Mouse (Mus musculus) forebrain, embryonic 15.5 days (tissue): ENCODE measurements around the gene Rbfox1. TPM values are rescaled to one million over a fixed set of nuclear protein-coding genes. Genes with fewer than 3 reads are reported as not detected.

ENCODE experiments used
- ATAC-seq: fragments of 200-750 bp; cut with Nextera tagmentation; replicated peaks from 2 replicates; pipeline ENCODE4 v1.8.0; 2017; ENCODE audit warnings: mild to moderate bottlenecking, moderate TSS enrichment, moderate library complexity
- H3K27ac ChIP-seq: fragments of 300-500 bp; sonication (generic); replicated peaks from 2 replicates; pipeline ENCODE4 v1.5.1; 2015; ENCODE audit warnings: mild to moderate bottlenecking, inconsistent platforms
- H3K27me3 ChIP-seq: fragments of 300-500 bp; sonication (generic); 2 replicates; pipeline ENCODE4 v1.6.1; 2015; ENCODE audit warnings: inconsistent platforms
- H3K36me3 ChIP-seq: fragments of 300-500 bp; sonication (generic); 2 replicates; pipeline ENCODE4 v1.6.1; 2015; ENCODE audit warnings: mild to moderate bottlenecking, inconsistent platforms
- H3K4me1 ChIP-seq: fragments of 300-500 bp; sonication (generic); 2 replicates; pipeline ENCODE4 v1.6.1; 2015; ENCODE audit warnings: inconsistent platforms
- H3K4me2 ChIP-seq: fragments of 300-500 bp; sonication (generic); replicated peaks from 2 replicates; pipeline ENCODE4 v1.6.1; 2015; ENCODE audit warnings: mild to moderate bottlenecking, inconsistent platforms
- H3K4me3 ChIP-seq: fragments of 300-500 bp; sonication (generic); 2 replicates; pipeline ENCODE4 v1.5.1; 2015; ENCODE audit warnings: mild to moderate bottlenecking, inconsistent platforms
- H3K9ac ChIP-seq: fragments of 300-500 bp; sonication (generic); replicated peaks from 2 replicates; pipeline ENCODE4 v1.6.1; 2015; ENCODE audit warnings: mild to moderate bottlenecking, inconsistent platforms
- H3K9me3 ChIP-seq: fragments of 300-500 bp; sonication (generic); 2 replicates; pipeline ENCODE4 v1.6.1; 2016; ENCODE audit warnings: inconsistent platforms
- WGBS: fragments of 180-500 bp; shearing (Covaris S2); methylation state at CpG from one replicate; pipeline ENCODE4 v1.1.7; 2015; ENCODE audit warnings: mixed read lengths; 5-methylcytosine and 5-hydroxymethylcytosine counted together
- polyA plus RNA-seq: library from polyadenylated mRNA; unstranded; fragments of >200 nt; fragmentation: Nextera tagmentation; extraction: Ambion mirVana; gene quantifications from 2 replicates; pipeline ENCODE4 v1.2.1, GENCODE M21; 2015

Rbfox1 gene
- polyA plus RNA-seq, 1 experiment from 2014 or later = 173 TPM

- Histone ChIP-seq H3K9me3 (no peaks in the 10 kb centered on the region), H3K4me2 (peak overlapping the region; percentile 32), H3K27me3 (no peaks in the 10 kb centered on the region), H3K9ac (peak overlapping the region; percentile 30; the same call in 1 of the 2 replicates), H3K4me1 (peaks cover 43% of the 10 kb centered on the region), H3K4me3 (no peak overlapping the region), H3K27ac (no peak overlapping the region), H3K36me3 (no peaks in the 10 kb centered on the region)
- ATAC-seq = peak; percentile 51
- WGBS = 4% methylated on average over 18 of the region's 18 CpGs
Observed at GRCm38 (mm10) chr16:7049162-7049971, 1164.2 kb downstream of the Rbfox1 start.

- H3K27ac ChIP-seq = no peak overlapping the region
- no peak overlapping the region for H3K4me3 ChIP-seq
- H3K9me3 ChIP-seq = no peaks in the 10 kb centered on the region
- H3K36me3 ChIP-seq = no peaks in the 10 kb centered on the region
- ATAC-seq = no peak
- 69% methylated on average over 9 of the region's 9 CpGs for WGBS
- no peaks in the 10 kb centered on the region for H3K27me3 ChIP-seq
- no peak overlapping the region for H3K4me2 ChIP-seq
- H3K4me1 ChIP-seq = peaks cover 37% of the 10 kb centered on the region
- H3K9ac ChIP-seq = no peak overlapping the region
Observed at GRCm38 (mm10) chr16:7050945-7051344, 1165.8 kb downstream of the Rbfox1 start.

- Histone ChIP-seq H3K4me3 (no peak overlapping the region), H3K4me1 (peaks cover 37% of the 10 kb centered on the region), H3K36me3 (no peaks in the 10 kb centered on the region), H3K4me2 (peak overlapping the region; percentile 4; the same call in 1 of the 2 replicates), H3K9ac (no peak overlapping the region), H3K9me3 (no peaks in the 10 kb centered on the region), H3K27ac (peak overlapping the region; percentile 45), H3K27me3 (no peaks in the 10 kb centered on the region)
- 47% methylated on average over 9 of the region's 9 CpGs for WGBS
- ATAC-seq = no peak
Observed at GRCm38 (mm10) chr16:7051991-7052390, 1166.8 kb downstream of the Rbfox1 start.

- peak overlapping the region; percentile 45 for H3K27ac ChIP-seq
- no peak overlapping the region for H3K4me3 ChIP-seq
Observed at GRCm38 (mm10) chr16:7052408-7052807, 1167.3 kb downstream of the Rbfox1 start.

GRCm38 (mm10) chr16:7057789-7058188 lies 1172.6 kb downstream of the Rbfox1 start:
- Histone ChIP-seq H3K36me3 (no peaks in the 10 kb centered on the region), H3K9ac (no peak overlapping the region), H3K4me3 (no peak overlapping the region), H3K9me3 (no peaks in the 10 kb centered on the region), H3K27me3 (no peaks in the 10 kb centered on the region), H3K27ac (no peak overlapping the region), H3K4me2 (no peak overlapping the region), H3K4me1 (peaks cover 4% of the 10 kb centered on the region; the same call in 1 of the 2 replicates)
- no peak for ATAC-seq
- 85% methylated on average over 3 of the region's 3 CpGs for WGBS

More at GRCm38 (mm10) chr16:7052408-7052807, 1167.3 kb downstream of the Rbfox1 start:
- H3K9ac ChIP-seq = no peak overlapping the region
- no peaks in the 10 kb centered on the region for H3K27me3 ChIP-seq
- H3K9me3 ChIP-seq = no peaks in the 10 kb centered on the region
- 4% methylated on average over 9 of the region's 9 CpGs for WGBS
- peaks cover 37% of the 10 kb centered on the region for H3K4me1 ChIP-seq
- no peaks in the 10 kb centered on the region for H3K36me3 ChIP-seq
- peak overlapping the region; percentile 4; the same call in 1 of the 2 replicates for H3K4me2 ChIP-seq
- ATAC-seq = peak; percentile 55

GRCm38 (mm10) chr16:7058556-7058955 lies 1173.4 kb downstream of the Rbfox1 start:
- no peak overlapping the region for H3K4me2 ChIP-seq
- H3K4me1 ChIP-seq = no peaks in the 10 kb centered on the region
- H3K4me3 ChIP-seq = no peak overlapping the region
- ATAC-seq = no peak
- H3K27ac ChIP-seq = no peak overlapping the region
- WGBS = 50% methylated on average over 1 of the region's 1 CpGs
- H3K9ac ChIP-seq = no peak overlapping the region
- H3K36me3 ChIP-seq = no peaks in the 10 kb centered on the region
- H3K9me3 ChIP-seq = no peaks in the 10 kb centered on the region
- H3K27me3 ChIP-seq = no peaks in the 10 kb centered on the region

GRCm38 (mm10) chr16:7059596-7059995 lies 1174.4 kb downstream of the Rbfox1 start:
- no peak overlapping the region for H3K4me2 ChIP-seq

GRCm38 (mm10) chr16:7060864-7061263 lies 1175.7 kb downstream of the Rbfox1 start:
- H3K9ac ChIP-seq = no peak overlapping the region
- ATAC-seq = no peak
- no peaks in the 10 kb centered on the region for H3K27me3 ChIP-seq
- WGBS = 39% methylated on average over 3 of the region's 3 CpGs
- H3K27ac ChIP-seq = no peak overlapping the region
- H3K9me3 ChIP-seq = no peaks in the 10 kb centered on the region
- H3K4me1 ChIP-seq = no peaks in the 10 kb centered on the region
- no peaks in the 10 kb centered on the region for H3K36me3 ChIP-seq
- H3K4me3 ChIP-seq = no peak overlapping the region
- H3K4me2 ChIP-seq = no peak overlapping the region

More at GRCm38 (mm10) chr16:7059596-7059995, 1174.4 kb downstream of the Rbfox1 start:
- Histone ChIP-seq H3K9me3 (no peaks in the 10 kb centered on the region), H3K36me3 (no peaks in the 10 kb centered on the region), H3K9ac (no peak overlapping the region), H3K4me3 (no peak overlapping the region), H3K4me1 (no peaks in the 10 kb centered on the region), H3K27me3 (no peaks in the 10 kb centered on the region), H3K27ac (no peak overlapping the region)
- ATAC-seq = no peak
- 90% methylated on average over 4 of the region's 4 CpGs for WGBS

- WGBS = 93% methylated on average over 6 of the region's 6 CpGs
- no peaks in the 10 kb centered on the region for H3K4me1 ChIP-seq
- no peaks in the 10 kb centered on the region for H3K36me3 ChIP-seq
- no peak overlapping the region for H3K9ac ChIP-seq
- no peak overlapping the region for H3K27ac ChIP-seq
- H3K4me2 ChIP-seq = no peak overlapping the region
- no peak for ATAC-seq
- H3K4me3 ChIP-seq = no peak overlapping the region
- H3K27me3 ChIP-seq = no peaks in the 10 kb centered on the region
- no peaks in the 10 kb centered on the region for H3K9me3 ChIP-seq
Observed at GRCm38 (mm10) chr16:7062512-7062911, 1177.4 kb downstream of the Rbfox1 start.

- ATAC-seq = no peak
- 83% methylated on average over 8 of the region's 8 CpGs for WGBS
- Histone ChIP-seq H3K9ac (no peak overlapping the region), H3K9me3 (no peaks in the 10 kb centered on the region), H3K36me3 (no peaks in the 10 kb centered on the region), H3K4me1 (peaks cover 11% of the 10 kb centered on the region), H3K4me3 (no peak overlapping the region), H3K27ac (no peak overlapping the region), H3K4me2 (no peak overlapping the region), H3K27me3 (no peaks in the 10 kb centered on the region)
Observed at GRCm38 (mm10) chr16:7067109-7067508, 1182.0 kb downstream of the Rbfox1 start.

GRCm38 (mm10) chr16:7069599-7069998 lies 1184.4 kb downstream of the Rbfox1 start:
- WGBS = 36% methylated on average over 8 of the region's 8 CpGs
- no peak overlapping the region for H3K4me3 ChIP-seq
- no peak overlapping the region for H3K4me2 ChIP-seq

GRCm38 (mm10) chr16:7074786-7075185 lies 1189.6 kb downstream of the Rbfox1 start:
- 82% methylated on average over 4 of the region's 4 CpGs for WGBS
- no peak for ATAC-seq

More at GRCm38 (mm10) chr16:7069599-7069998, 1184.4 kb downstream of the Rbfox1 start:
- H3K36me3 ChIP-seq = no peaks in the 10 kb centered on the region
- peaks cover 11% of the 10 kb centered on the region for H3K4me1 ChIP-seq
- H3K27me3 ChIP-seq = no peaks in the 10 kb centered on the region
- ATAC-seq = no peak
- no peaks in the 10 kb centered on the region for H3K9me3 ChIP-seq
- no peak overlapping the region for H3K9ac ChIP-seq
- H3K27ac ChIP-seq = no peak overlapping the region

More at GRCm38 (mm10) chr16:7074786-7075185, 1189.6 kb downstream of the Rbfox1 start:
- no peak overlapping the region for H3K27ac ChIP-seq
- H3K27me3 ChIP-seq = no peaks in the 10 kb centered on the region
- H3K4me1 ChIP-seq = peaks cover 9% of the 10 kb centered on the region
- H3K9ac ChIP-seq = no peak overlapping the region
- H3K36me3 ChIP-seq = no peaks in the 10 kb centered on the region
- no peak overlapping the region for H3K4me2 ChIP-seq
- no peak overlapping the region for H3K4me3 ChIP-seq
- no peaks in the 10 kb centered on the region for H3K9me3 ChIP-seq
